Mouse (Mus musculus) neutrophil, adult 5-6 weeks (primary cell): ENCODE data around the gene Acbd4. TPM values are rescaled to one million over a fixed set of nuclear protein-coding genes. Genes with fewer than 3 reads are reported as not detected.

Source experiments
- ATAC-seq: fragments of 151-379, 151-347 bp; 2 replicates; pipeline ENCODE4 v1.8.0; 2017; ENCODE audit warnings: mild to moderate bottlenecking, moderate TSS enrichment; ENCODE audit not compliant: insufficient number of reproducible peaks, poor library complexity, low FRiP score, severe bottlenecking; ENCODE audit errors: extremely low read depth
- total RNA-seq: library from RNA; stranded (forward); fragments of 200-1000 nt; gene quantifications from 2 replicates; pipeline ENCODE4 v1.2.3, GENCODE M21; 2017

Acbd4 gene
- 21.1 and 29.3 TPM in 2 replicates for total RNA-seq

- ATAC-seq: no peak
Measured at GRCm38 (mm10) chr11:103101481-103101865, at the start of gene Acbd4, which contains the start of gene Plcd3. TSS of gene Acbd4 (plus strand) at chr11:103101682. TSS of gene Plcd3 (minus strand) at chr11:103101658.

- ATAC-seq: no peak
Measured at GRCm38 (mm10) chr11:103052078-103052477, 49.4 kb upstream of the Acbd4 start.

- no peak for ATAC-seq
Measured at GRCm38 (mm10) chr11:103053191-103054076, 48.0 kb upstream of the Acbd4 start.

GRCm38 (mm10) chr11:103054798-103055197, 46.7 kb upstream of the Acbd4 start:
- peak; percentile 59 for ATAC-seq

- ATAC-seq: no peak
Measured at GRCm38 (mm10) chr11:103056636-103057035, 44.8 kb upstream of the Acbd4 start.

DNA sequence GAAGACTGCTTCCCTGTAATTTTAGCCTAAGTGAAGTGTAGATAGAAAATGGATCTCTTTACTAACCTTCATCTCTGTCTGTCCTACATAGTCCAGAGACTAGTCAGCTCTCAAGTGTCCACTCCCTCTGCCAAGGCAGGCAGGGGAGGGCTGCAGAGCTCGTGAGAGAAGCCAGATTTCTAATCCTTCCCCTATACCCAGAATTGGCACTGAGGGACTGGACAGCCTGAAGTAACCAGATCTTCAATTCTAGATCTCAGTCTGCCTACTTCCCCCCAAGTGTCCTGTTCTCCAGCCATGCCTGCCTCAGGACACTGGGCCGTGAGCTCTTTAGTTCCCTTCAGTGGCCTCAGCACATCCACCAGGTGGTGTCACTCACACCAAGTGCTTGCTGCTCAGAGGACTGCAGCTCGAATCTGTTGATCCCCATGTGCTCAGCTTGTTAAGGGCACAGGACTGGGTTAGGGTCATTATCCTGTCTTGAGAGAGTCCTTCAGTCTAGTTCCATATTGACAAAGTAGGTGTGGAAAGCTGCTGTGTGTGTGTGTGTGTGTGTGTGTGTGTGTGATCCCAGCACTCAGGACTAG, 42.9 kb upstream of the Acbd4 start:
- no peak for ATAC-seq

DNA sequence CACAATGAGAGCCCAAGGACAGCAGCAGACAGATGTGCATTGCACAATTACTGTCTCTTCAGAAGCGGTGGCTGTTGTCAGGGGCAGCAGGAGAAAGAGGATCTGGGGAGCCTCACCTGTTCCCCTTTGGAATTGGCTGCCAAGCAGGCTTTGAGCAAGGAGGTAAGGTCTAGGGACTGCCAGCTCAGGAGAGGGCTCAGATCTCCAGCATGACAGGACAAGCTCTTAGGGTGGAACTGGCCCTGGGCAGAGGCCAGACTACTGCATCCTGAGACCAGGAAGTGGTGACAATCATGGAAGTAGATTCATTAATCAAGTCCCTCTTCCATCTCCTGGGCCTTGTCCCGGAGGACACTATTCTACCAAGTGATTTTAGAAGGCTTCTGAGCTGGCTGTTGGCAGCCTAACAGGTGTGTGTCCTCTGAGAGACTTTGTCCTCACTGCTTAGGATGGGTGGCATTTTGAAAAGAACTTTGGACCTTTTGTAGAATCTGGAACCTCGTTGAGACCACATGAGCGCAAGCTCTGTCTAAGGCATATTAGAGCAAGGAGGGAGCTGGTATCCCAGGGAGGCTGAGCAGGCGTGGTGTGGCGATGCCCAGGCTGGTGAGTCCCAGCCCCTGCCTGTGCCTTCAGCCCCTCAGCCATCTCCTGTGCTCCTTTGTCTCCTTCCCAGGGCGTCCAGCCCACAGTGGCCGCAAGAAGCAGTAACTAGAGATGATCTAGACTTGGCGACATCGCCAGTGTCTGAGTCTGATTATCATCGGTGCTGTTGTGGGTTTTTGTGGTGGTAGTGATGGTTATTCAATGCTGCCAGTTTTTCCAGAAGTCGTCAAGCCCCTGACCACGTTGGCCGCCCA, 35.1 kb upstream of the Acbd4 start:
- no peak for ATAC-seq

DNA sequence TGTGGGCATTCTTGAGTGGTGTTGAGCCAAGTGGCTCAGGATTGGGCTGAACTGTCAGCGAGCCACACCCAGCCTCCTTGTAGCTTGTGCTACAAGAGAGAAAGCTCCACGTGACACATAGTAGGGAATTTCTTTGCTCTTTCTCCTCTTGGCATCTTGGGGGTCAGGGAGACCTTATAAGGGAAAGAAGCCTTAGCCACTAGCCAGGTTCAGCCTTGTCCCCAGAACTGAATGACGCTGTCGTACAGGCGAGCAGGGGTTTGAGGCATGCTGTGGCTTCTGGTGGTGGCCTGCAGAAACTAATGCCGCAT, 34.5 kb upstream of the Acbd4 start:
- no peak for ATAC-seq

DNA sequence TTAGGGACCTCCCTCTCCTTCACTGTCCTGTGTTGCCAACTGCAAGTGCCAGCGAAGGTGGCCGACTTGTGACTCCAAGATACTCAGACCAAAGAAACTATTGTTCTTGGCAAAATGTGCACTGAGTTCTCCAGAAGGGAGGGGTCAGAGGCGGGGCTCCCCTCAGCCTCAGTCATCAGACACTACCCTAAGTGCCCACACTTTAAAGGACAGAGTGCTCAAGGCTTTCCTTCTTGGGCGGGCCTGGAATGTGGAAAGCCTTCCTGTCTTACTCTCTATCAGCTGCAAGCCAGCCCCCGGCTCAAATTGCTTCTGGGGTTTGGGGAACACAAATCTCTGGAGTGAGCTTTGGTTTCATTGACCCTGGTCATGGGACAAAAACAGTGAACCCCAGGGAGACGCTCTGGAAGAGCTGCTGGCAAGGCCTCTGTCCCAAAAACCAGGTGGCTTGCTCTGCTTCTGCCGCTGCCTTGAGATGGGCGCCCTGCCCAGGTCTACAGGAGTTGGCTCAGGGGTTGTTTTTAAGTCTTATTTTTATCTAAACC, 34.0 kb upstream of the Acbd4 start:
- no peak for ATAC-seq

DNA sequence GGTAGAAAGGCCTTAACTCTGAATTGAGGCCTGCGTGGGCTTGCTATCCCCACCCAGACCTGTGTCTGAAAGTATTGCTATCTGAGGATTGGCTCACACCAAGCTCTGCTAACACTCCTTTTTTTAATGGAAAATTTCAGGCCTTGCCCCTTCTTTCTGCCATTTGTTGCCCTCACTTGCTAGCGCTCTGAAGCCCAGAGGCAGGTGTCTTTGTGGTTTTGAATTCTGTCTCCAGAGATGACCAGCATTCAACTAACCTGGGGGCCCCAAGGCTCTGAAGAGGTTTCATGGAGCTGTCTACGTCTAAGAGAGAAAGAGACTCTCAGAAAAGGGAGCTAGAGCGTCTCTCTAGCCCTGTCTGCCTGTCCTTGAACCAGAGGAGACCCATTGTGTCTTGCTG, 33.2 kb upstream of the Acbd4 start:
- no peak for ATAC-seq

- no peak for ATAC-seq
Measured at GRCm38 (mm10) chr11:103068884-103069283, 32.6 kb upstream of the Acbd4 start.

DNA sequence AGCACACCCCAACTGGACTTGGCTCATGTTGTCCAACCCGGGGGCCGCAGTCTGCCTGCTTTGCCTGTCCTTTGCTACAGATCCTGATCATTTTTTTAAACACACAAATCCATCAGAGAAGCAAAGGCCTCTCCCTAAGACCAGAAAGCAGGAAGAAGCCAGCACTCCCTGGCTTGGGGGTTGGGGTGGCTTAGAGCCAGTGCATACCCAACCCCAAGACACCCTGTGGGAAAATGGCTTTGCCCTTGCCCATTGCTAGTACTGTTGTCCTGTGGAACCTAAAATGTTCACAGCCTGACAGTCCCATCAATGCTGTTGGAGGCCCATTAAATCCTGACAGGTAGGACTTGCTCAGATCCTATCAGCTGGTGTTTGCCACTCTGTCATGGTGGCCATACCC, 31.8 kb upstream of the Acbd4 start:
- no peak for ATAC-seq

GRCm38 (mm10) chr11:103070322-103070880, 31.1 kb upstream of the Acbd4 start:
- ATAC-seq: no peak

GRCm38 (mm10) chr11:103073671-103074070, 27.8 kb upstream of the Acbd4 start:
- ATAC-seq: no peak

DNA sequence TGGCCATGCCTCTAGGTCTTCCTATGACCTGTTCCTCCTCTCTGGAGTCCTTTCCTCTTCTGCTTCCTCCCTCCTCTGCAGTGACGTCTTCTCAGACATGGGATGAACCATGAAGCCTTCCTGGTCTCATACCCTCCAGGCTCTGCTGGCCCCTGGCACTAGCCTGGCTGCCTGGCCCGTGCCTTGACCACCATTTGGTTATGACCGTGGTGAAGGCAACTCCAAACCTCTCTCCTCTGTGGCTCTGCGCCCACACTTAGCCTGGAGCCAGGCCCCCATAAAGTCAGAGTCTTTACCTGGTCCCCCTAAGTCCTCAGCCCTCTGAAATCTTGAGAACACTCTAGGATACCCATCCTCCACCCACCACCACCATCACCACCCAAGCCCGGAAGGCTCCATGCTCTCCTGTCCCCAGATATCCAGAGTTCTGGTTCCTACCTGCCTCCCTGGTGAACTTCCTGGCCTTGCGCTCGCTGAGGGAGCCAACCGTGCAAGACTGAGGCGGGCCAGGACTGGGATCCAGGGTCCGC, 27.3 kb upstream of the Acbd4 start:
- ATAC-seq: no peak

DNA sequence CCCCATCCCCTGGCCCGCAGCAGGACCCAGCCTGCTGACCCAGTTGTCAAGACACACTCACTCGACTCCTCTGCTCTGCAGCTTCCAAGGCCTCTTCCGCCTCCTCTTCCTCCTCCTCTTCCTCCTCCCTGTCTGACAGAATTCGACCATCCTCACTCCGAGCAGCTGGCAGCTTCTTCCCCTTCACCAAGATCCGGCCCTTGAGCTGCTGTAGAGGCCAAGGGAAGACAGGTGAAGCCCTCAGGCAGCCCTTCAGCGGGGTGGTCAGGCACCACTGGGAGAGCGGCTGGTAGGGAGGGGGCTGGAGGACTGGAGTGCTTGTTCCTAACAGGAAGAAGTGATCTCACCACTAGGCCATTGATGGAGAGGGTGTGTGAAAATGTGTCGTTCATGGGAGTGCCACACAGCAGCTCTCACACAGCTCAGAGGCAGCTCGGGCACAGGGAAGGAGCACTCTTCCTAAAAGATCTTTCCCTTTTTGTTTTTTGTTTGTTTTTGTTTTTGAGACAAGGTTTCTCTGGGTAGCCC, 26.6 kb upstream of the Acbd4 start:
- ATAC-seq: no peak

- ATAC-seq: no peak
Measured at GRCm38 (mm10) chr11:103076010-103076409, 25.5 kb upstream of the Acbd4 start.

GRCm38 (mm10) chr11:103076581-103076980, 24.9 kb upstream of the Acbd4 start:
- ATAC-seq: no peak

GRCm38 (mm10) chr11:103078131-103078530, 23.4 kb upstream of the Acbd4 start:
- ATAC-seq: no peak
